Mouse (Mus musculus) liver, embryonic 12.5 days (tissue): ENCODE results near the gene Eif4g1. TPM values are rescaled to one million over a fixed set of nuclear protein-coding genes. Genes with fewer than 3 reads are reported as not detected.

Source experiments
- ATAC-seq: fragments of 200-750 bp; cut with Nextera tagmentation; 2 replicates; pipeline ENCODE4 v1.8.0; 2017; ENCODE audit warnings: moderate number of reproducible peaks, mild to moderate bottlenecking, moderate library complexity
- H3K27ac ChIP-seq: fragments of 300-500 bp; sonication (generic); 2 replicates; pipeline ENCODE4 v1.5.1; 2016; ENCODE audit warnings: mild to moderate bottlenecking
- H3K27me3 ChIP-seq: fragments of 300-500 bp; sonication (generic); replicated peaks from 2 replicates; pipeline ENCODE4 v1.6.1; 2016; ENCODE audit warnings: mild to moderate bottlenecking, moderate library complexity
- H3K36me3 ChIP-seq: fragments of 300-500 bp; sonication (generic); 2 replicates; pipeline ENCODE4 v1.6.1; 2016; ENCODE audit warnings: mild to moderate bottlenecking, moderate library complexity
- H3K4me1 ChIP-seq: fragments of 300-500 bp; sonication (generic); 2 replicates; pipeline ENCODE4 v1.6.1; 2016
- H3K4me2 ChIP-seq: fragments of 300-500 bp; sonication (generic); 2 replicates; pipeline ENCODE4 v1.6.1; 2016; ENCODE audit warnings: mild to moderate bottlenecking, moderate library complexity
- H3K4me3 ChIP-seq: fragments of 300-500 bp; sonication (generic); 2 replicates; pipeline ENCODE4 v1.5.1; 2016; ENCODE audit warnings: mild to moderate bottlenecking, moderate library complexity
- H3K9ac ChIP-seq: fragments of 300-500 bp; sonication (generic); 2 replicates; pipeline ENCODE4 v1.6.1; 2016; ENCODE audit warnings: mild to moderate bottlenecking, moderate library complexity
- H3K9me3 ChIP-seq: fragments of 300-500 bp; sonication (generic); replicated peaks from 2 replicates; pipeline ENCODE4 v1.6.1; 2016; ENCODE audit warnings: mild to moderate bottlenecking, moderate library complexity
- WGBS: fragments of 180-500 bp; shearing (Covaris S2); methylation state at CpG from one replicate; pipeline ENCODE4 v1.1.7; 2016; ENCODE audit not compliant: insufficient replicate concordance; 5-methylcytosine and 5-hydroxymethylcytosine counted together
- polyA plus RNA-seq: library from polyadenylated mRNA; unstranded; fragments of >200 nt; fragmentation: Nextera tagmentation; extraction: Ambion mirVana; gene quantifications from 2 replicates; pipeline ENCODE4 v1.2.1, GENCODE M21; 2016

Gene Eif4g1
- polyA plus RNA-seq, 1 experiment from 2014 or later: 180 TPM

- Histone ChIP-seq H3K36me3 (peaks cover 81% of the 10 kb centered on the region), H3K4me2 (no peak overlapping the region), H3K27ac (peak overlapping the region; percentile 52), H3K4me3 (no peak overlapping the region), H3K9ac (no peak overlapping the region), H3K4me1 (peaks cover 97% of the 10 kb centered on the region), H3K9me3 (no peaks in the 10 kb centered on the region), H3K27me3 (no peaks in the 10 kb centered on the region)
- 90% methylated on average over 11 of the region's 11 CpGs for WGBS
- ATAC-seq: no peak
These were observed 42.3 kb downstream of the Eif4g1 start for GRCm38 (mm10) chr16:20710370-20710769.

GRCm38 (mm10) chr16:20710810-20711209, 42.7 kb downstream of the Eif4g1 start:
- no peak for ATAC-seq
- no peak overlapping the region for H3K9ac ChIP-seq
- peak overlapping the region; percentile 52 for H3K27ac ChIP-seq
- peaks cover 77% of the 10 kb centered on the region for H3K36me3 ChIP-seq
- H3K4me3 ChIP-seq: no peak overlapping the region
- no peaks in the 10 kb centered on the region for H3K27me3 ChIP-seq
- H3K4me1 ChIP-seq: peaks cover 96% of the 10 kb centered on the region
- 59% methylated on average over 4 of the region's 4 CpGs for WGBS
- no peaks in the 10 kb centered on the region for H3K9me3 ChIP-seq
- H3K4me2 ChIP-seq: no peak overlapping the region

GRCm38 (mm10) chr16:20712190-20712589, 44.1 kb downstream of the Eif4g1 start:
- no peaks in the 10 kb centered on the region for H3K27me3 ChIP-seq
- WGBS: 73% methylated on average over 9 of the region's 9 CpGs
- H3K4me2 ChIP-seq: peak overlapping the region; percentile 97
- peaks cover 64% of the 10 kb centered on the region for H3K36me3 ChIP-seq
- H3K9ac ChIP-seq: peak overlapping the region; percentile 84; the same call in 1 of the 2 replicates
- no peaks in the 10 kb centered on the region for H3K9me3 ChIP-seq
- ATAC-seq: no peak
- H3K4me1 ChIP-seq: peaks cover 95% of the 10 kb centered on the region
- peak overlapping the region; percentile 91 for H3K27ac ChIP-seq
- no peak overlapping the region for H3K4me3 ChIP-seq

- WGBS: 28% methylated on average over 7 of the region's 7 CpGs
- H3K27ac ChIP-seq: peak overlapping the region; percentile 91
- H3K9ac ChIP-seq: peak overlapping the region; percentile 84
- H3K27me3 ChIP-seq: no peaks in the 10 kb centered on the region
- H3K4me1 ChIP-seq: peaks cover 90% of the 10 kb centered on the region
- peaks cover 58% of the 10 kb centered on the region for H3K36me3 ChIP-seq
- H3K9me3 ChIP-seq: no peaks in the 10 kb centered on the region
- ATAC-seq: peak; percentile 46
- peak overlapping the region; percentile 97 for H3K4me2 ChIP-seq
- H3K4me3 ChIP-seq: peak overlapping the region; percentile 74
These were observed 44.8 kb downstream of the Eif4g1 start for GRCm38 (mm10) chr16:20712889-20713288.

- no peaks in the 10 kb centered on the region for H3K9me3 ChIP-seq
- WGBS: 53% methylated on average over 11 of the region's 11 CpGs
- H3K4me3 ChIP-seq: peak overlapping the region; percentile 74
- H3K4me1 ChIP-seq: peaks cover 84% of the 10 kb centered on the region
- peak overlapping the region; percentile 97 for H3K4me2 ChIP-seq
- peak overlapping the region; percentile 91 for H3K27ac ChIP-seq
- peak overlapping the region; percentile 84 for H3K9ac ChIP-seq
- no peaks in the 10 kb centered on the region for H3K27me3 ChIP-seq
- H3K36me3 ChIP-seq: peaks cover 41% of the 10 kb centered on the region
- ATAC-seq: no peak
These were observed 46.4 kb downstream of the Eif4g1 start for GRCm38 (mm10) chr16:20714307-20715080.

- Histone ChIP-seq H3K4me2 (peak overlapping the region; percentile 97), H3K9ac (peak overlapping the region; percentile 84), H3K9me3 (no peaks in the 10 kb centered on the region), H3K4me3 (peak overlapping the region; percentile 74), H3K4me1 (peaks cover 77% of the 10 kb centered on the region), H3K27ac (peak overlapping the region; percentile 91), H3K27me3 (no peaks in the 10 kb centered on the region), H3K36me3 (peaks cover 41% of the 10 kb centered on the region)
- WGBS: 60% methylated on average over 2 of the region's 2 CpGs
- no peak for ATAC-seq
These were observed 47.0 kb downstream of the Eif4g1 start for GRCm38 (mm10) chr16:20715161-20715560.

- peak overlapping the region; percentile 97 for H3K4me2 ChIP-seq
- peaks cover 73% of the 10 kb centered on the region for H3K4me1 ChIP-seq
- H3K9ac ChIP-seq: peak overlapping the region; percentile 84
- 4% methylated on average over 12 of the region's 12 CpGs for whole genome bisulfite sequencing
- ATAC-seq: no peak
- H3K27ac ChIP-seq: peak overlapping the region; percentile 91
- H3K4me3 ChIP-seq: peak overlapping the region; percentile 74
- H3K36me3 ChIP-seq: peaks cover 41% of the 10 kb centered on the region
- no peaks in the 10 kb centered on the region for H3K9me3 ChIP-seq
- no peaks in the 10 kb centered on the region for H3K27me3 ChIP-seq
These were observed 47.5 kb downstream of the Eif4g1 start for GRCm38 (mm10) chr16:20715566-20715965.

- peak overlapping the region; percentile 84 for H3K9ac ChIP-seq
- H3K36me3 ChIP-seq: peaks cover 41% of the 10 kb centered on the region
- H3K4me1 ChIP-seq: peaks cover 67% of the 10 kb centered on the region
- H3K4me3 ChIP-seq: peak overlapping the region; percentile 74
- no peaks in the 10 kb centered on the region for H3K9me3 ChIP-seq
- no peaks in the 10 kb centered on the region for H3K27me3 ChIP-seq
- H3K4me2 ChIP-seq: peak overlapping the region; percentile 97
- peak; percentile 65 for ATAC-seq
- peak overlapping the region; percentile 91 for H3K27ac ChIP-seq
- WGBS: under 1% methylated on average over 67 of the region's 68 CpGs
These were observed 48.1 kb downstream of the Eif4g1 start for GRCm38 (mm10) chr16:20715976-20716840.

- peak; percentile 13 for ATAC-seq
- Histone ChIP-seq H3K27me3 (no peaks in the 10 kb centered on the region), H3K27ac (peak overlapping the region; percentile 91), H3K9me3 (no peaks in the 10 kb centered on the region), H3K4me2 (peak overlapping the region; percentile 97), H3K4me3 (peak overlapping the region; percentile 74), H3K9ac (peak overlapping the region; percentile 84), H3K4me1 (peaks cover 61% of the 10 kb centered on the region), H3K36me3 (peaks cover 41% of the 10 kb centered on the region)
- WGBS: 4% methylated on average over 8 of the region's 8 CpGs
These were observed 48.7 kb downstream of the Eif4g1 start for GRCm38 (mm10) chr16:20716841-20717180.

GRCm38 (mm10) chr16:20717181-20717977, 49.3 kb downstream of the Eif4g1 start, which contains the start of the genes Polr2h and Clcn2:
Gene Polr2h, plus strand, starts transcription at chr16:20717665.
Gene Clcn2, minus strand, starts transcription at chr16:20717746.
- H3K27me3 ChIP-seq: no peaks in the 10 kb centered on the region
- peak within 1 kb of the TSS; percentile 74 for H3K4me3 ChIP-seq
- H3K9me3 ChIP-seq: no peaks in the 10 kb centered on the region
- peak within 1 kb of the TSS; percentile 84 for H3K9ac ChIP-seq
- WGBS: under 1% methylated on average over 62 of the region's 62 CpGs
- ATAC-seq: peak; percentile 85
- peak within 1 kb of the TSS; percentile 91 for H3K27ac ChIP-seq
- peak within 1 kb of the TSS; percentile 97 for H3K4me2 ChIP-seq
- peaks cover 41% of the 10 kb centered on the region for H3K36me3 ChIP-seq
- peaks cover 55% of the 10 kb centered on the region for H3K4me1 ChIP-seq

GRCm38 (mm10) chr16:20717978-20718670, 50.0 kb downstream of the Eif4g1 start:
- peak overlapping the region; percentile 91 for H3K27ac ChIP-seq
- 2% methylated on average over 18 of the region's 18 CpGs for WGBS
- peaks cover 38% of the 10 kb centered on the region for H3K36me3 ChIP-seq
- H3K4me1 ChIP-seq: peaks cover 48% of the 10 kb centered on the region
- ATAC-seq: peak; percentile 28
- peak overlapping the region; percentile 84 for H3K9ac ChIP-seq
- H3K27me3 ChIP-seq: no peaks in the 10 kb centered on the region
- no peaks in the 10 kb centered on the region for H3K9me3 ChIP-seq
- H3K4me2 ChIP-seq: peak overlapping the region; percentile 97
- H3K4me3 ChIP-seq: peak overlapping the region; percentile 74
